Mouse (Mus musculus) thymus, postnatal 10 days (tissue): ENCODE results near the gene Gm11627.

Experiments used
- DNase-seq, 2 experiments: peaks; one replicate each; pipeline ENCODE4 v3.0.0; 2021; ENCODE audit warnings: low spot score in 2 of 2

Gene Gm11627

DNA sequence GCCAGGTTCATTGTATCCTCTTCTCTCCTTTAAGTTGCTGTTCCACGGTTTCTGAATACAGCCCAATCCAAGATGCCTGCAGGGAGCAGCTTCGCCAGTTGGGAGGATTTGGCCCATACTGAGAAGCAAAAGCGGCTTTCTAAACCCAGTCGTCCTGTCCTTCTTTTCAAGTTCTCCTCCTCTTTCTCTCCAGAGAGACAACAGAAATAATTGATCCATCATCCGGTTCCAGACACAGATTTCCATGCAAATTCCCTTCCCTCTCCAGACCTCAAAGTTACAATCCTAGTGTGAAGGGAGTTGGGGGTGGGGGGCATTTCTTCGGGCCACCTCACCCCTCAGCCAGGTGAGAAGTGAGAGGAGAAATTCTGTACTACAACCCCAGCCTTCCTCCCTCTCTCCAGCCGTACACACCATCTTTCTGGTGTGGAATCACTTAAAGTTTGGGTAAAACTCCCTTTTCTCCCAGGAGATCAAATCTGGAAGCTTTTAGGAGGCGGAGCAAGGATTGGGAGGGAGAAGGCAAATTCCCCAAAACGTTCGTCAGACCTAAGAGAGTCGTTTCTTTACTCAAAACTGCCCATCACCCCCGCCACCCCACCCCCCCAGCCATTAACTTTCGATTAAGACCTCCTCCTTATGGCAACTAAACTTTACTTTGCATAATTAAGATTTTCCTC, 23.7 kb upstream of the Gm11627 start:
- no peak for DNase-seq

DNA sequence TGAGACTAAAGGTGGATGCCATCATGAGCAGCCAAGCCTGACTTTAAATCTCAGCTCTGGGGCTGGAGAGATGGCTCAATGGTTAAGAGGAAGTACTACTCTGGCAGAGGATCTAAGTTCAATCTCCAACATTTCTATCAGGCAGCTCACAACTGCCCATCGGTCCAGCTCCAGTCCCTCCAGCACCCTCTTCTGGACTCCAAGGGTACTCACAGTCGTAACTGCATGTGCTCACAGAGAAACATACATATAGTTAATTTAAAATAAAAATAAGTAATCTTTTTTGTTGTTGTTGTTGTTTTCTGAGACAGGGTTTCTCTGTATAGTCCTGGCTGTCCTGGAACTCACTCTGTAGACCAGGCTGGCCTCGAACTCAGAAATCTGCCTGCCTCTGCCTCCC, 20.7 kb upstream of the Gm11627 start:
- DNase-seq: no peak

GRCm38 (mm10) chr11:102595341-102595820, 16.1 kb upstream of the Gm11627 start:
- no peak for DNase-seq

DNA sequence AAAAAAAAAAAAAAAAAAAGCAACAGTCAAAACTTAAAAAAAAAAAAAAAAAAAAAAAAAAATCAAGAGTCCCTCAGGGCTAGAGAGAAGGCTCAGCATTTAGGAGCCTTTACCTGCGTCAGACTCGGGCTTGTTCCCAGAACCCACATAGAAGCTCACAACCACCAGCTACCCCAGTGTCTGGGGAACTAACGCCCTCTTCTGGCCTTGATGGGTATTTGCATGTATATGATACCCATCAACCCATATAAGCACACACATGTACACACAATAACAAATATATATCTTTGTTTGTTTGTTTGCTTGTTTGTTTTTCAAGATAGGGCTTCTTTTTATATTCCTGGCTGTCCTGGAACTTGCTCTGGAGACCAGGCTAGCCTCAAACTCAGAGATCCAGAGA, 8.3 kb upstream of the Gm11627 start:
- DNase-seq: no peak

GRCm38 (mm10) chr11:102586445-102587130, 7.3 kb upstream of the Gm11627 start:
- no peak for DNase-seq

GRCm38 (mm10) chr11:102582736-102583135, 3.5 kb upstream of the Gm11627 start:
- DNase-seq: no peak

DNA sequence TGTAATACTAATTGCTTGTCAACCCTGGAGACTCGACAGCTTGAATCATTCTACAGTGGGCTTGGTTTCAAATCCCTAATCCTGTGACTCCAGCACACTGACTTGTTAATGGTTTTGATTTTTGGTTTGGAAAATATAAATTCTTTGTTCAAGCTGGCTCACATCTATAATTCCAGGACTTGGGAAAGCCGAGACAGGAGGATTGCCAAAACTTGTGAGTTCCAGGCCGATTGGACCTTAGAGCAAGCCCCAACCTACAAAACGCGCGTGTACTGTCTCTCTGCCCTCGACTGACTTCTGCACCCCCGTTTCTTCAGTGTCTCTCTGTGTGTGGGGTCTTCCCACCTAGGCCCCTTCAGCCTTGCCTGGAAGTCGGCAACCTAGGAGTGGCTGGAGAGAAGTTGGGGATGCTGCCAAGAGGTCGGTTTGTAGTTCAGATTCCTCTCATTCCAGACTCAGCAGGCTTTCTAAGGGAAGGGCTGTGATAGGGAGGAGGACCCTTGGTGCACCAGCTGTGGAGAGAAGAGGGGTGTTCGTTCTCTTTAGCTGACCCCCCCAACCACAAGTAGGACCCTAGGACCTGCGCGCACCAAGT, 2.9 kb upstream of the Gm11627 start:
- no peak for DNase-seq

GRCm38 (mm10) chr11:102581281-102582015, 2.2 kb upstream of the Gm11627 start:
- no peak for DNase-seq

- no peak for DNase-seq
Measured at GRCm38 (mm10) chr11:102580034-102580330, 721 bp upstream of the Gm11627 start.

GRCm38 (mm10) chr11:102578341-102579118, 731 bp downstream of the Gm11627 start:
- peak; percentile 21 to 83 for DNase-seq

GRCm38 (mm10) chr11:102576050-102576754, 3.1 kb downstream of the Gm11627 start:
- no peak for DNase-seq

DNA sequence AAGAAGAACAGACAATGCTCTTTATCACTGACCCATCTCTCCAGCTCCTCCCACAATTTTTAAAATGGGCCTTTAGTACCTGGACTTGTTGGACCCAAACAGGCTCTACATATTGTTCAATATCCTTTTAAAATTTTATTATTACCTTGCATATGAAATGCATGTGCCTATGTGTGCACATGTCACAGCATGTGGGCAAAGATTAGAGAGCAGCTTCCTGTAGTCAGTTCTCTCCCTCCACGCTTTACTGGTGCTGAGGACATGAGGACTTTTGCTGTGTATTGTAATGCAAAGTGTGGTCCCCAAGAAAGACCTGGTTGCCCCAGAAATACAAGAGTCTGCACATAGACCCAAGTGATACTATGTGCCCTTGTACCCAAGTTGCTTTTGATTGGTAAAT, 4.2 kb downstream of the Gm11627 start:
- DNase-seq: no peak

GRCm38 (mm10) chr11:102572866-102573663, 6.2 kb downstream of the Gm11627 start:
- DNase-seq: peak; percentile 36 to 84

DNA sequence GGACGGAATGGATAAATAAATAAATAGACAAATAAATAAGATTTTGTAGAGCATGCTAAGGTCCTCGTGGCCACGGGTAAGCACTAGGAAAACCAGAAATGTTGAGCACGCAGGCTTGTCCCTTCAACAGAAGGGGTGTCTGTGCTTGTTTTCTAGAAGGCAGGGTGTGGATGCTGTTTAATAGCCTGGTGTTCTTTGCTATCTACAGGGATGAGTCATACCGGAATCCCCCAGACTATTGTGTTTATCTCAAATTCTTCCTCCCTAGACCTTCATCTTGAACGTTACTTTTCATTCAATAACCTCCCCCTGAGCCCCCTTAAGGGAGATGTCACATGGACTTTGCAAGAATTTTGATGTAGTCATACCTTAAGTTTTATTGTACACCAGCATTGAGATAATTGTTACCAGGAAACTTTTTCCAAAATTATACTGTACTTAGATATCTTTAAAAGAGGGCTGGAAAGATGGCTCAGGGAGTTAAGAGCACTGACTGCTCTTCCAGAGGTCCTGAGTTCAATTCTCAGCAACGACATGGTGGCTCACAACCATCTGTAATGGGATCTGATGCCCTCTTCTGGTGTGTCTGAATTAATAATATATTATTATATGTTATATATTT, 10.4 kb downstream of the Gm11627 start:
- DNase-seq: no peak

DNA sequence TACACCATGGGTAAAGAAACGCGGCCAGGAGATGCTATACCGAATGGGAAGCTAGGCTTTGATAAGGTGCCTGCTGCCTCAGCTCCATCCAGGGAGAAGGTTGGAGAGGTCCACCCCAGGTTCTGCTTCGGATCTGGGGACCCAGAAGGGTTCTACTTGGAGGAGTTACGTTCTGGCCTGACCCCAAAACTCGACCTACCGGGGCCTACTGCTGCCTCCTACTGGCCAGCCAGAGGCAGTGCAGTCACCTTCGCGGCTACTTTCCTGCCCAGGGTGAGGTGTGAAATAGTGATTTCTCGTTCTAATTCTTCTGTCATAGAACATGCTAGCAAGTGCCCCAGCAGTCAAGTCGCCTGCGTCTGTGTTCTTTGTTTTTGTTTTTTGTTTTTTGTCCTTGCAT, 11.1 kb downstream of the Gm11627 start:
- peak in 1 of 2 experiments; percentile 6 for DNase-seq

DNA sequence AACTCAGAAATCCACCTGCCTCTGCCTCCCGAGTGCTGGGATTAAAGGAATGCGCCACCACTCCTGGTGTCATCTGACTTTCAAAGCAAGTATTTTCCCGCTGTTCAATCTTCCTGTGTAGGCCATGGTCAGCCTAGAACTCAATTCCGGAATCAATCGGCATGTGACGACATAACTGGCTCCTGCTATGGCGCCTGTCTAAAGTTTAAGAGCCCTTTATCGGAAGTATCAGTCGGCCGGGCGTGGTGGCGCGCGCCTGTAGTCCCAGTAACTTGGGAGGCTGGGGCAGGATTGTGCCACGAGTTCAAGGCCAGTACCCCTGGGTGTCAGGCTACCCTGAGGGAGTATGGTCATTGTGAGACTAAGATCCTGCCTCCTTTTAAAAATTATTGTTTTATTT, 11.5 kb downstream of the Gm11627 start:
- no peak for DNase-seq

DNA sequence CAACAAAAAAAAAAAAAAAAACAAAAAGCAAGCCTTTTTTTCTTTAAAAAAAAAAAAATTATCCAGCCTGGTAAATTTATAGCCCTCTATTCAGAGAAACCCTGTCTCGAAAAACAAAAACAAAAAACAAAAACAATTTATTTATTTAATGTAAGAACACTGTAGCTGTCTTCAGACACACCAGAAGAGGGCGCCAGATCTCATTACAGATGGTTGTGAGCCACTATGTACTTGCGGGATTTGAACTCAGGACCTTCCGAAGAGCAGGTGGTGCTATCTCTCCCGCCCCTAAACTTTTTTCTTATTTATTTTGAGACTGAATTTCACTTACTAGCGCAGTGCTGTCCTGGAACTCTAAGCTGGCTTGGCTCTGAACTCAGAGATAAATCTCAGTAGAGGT, 12.1 kb downstream of the Gm11627 start:
- no peak for DNase-seq

DNA sequence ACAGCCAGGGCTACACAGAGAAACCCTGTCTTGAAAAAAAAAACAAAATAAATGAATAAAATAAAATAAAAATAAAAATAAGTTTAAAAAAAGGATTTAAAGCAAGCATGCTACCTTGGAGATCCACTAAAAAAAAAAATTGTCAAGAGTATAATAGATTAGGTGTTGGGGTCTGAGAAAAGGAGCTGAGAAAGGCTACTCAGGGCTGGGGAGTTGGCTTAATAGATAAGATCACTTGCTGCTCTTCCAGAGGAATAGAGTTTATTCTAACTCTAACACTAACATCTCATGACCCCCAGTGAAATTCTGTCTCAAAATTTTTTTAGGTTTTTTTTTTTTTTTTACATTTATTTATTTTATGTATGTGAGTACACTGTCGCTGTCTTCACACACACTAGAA, 13.0 kb downstream of the Gm11627 start:
- no peak for DNase-seq

DNA sequence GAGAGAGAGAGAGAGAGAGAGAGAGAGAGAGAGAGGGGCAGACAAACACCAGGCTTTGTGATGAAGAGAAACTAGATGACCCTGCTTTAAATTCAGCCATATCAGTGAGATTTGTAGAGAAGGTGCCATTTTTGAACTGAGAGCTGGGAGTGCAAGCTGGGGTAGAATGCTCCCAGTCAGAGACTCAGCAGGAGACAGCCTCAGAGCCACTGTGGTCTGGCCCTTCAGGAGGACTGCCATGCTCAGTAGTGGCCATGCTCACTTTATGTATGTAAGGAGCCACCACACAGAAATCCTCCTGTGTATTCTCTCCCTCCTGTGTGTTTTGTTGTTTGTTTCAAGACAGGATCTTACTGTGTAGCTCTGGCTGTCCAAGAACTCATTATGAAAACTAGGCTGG, 13.5 kb downstream of the Gm11627 start:
- DNase-seq: no peak
